18 mouse cellular contexts compared by ENCODE assay signal in the genomic region with DNA sequence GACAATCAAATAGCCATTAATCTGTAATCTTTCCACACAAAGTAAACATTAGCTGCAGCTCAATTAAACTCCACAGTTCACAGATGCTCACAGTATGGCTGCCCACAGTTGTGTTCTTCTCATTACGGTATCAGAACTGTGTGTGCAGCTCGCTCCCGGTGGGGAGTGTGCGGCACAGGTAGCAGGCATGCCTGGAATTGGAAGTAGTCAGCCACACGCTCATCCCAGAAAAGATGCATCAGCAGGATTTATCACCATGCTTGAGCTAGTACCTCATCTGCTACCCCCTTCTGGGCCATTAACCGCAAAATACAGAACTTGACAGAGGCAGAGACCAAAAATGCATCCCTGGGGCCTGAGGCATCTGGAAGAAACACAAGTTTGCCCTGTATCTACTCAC.
"Had no signal": no experiment of that assay in that cellular context is flagged by ENCODE, and none has a peak within 500 bp of the region (broad histone marks: within the 10 kb centered on the region; RNA-seq: fewer than 3 reads in every experiment).

No protein-coding gene starts in this region.

- H3K4me2 ChIP-seq: liver, embryonic 15.5 days; lung, embryonic 15.5 days; midbrain, embryonic 11.5 days; midbrain, embryonic 13.5 days; midbrain, embryonic 15.5 days; stomach, embryonic 15.5 days had no signal

- H3K4me3 ChIP-seq: liver, embryonic 15.5 days; lung, embryonic 15.5 days; megakaryocyte, embryonic 14.5 days; midbrain, embryonic 13.5 days; midbrain, embryonic 15.5 days; stomach, embryonic 15.5 days had no signal

- H3K27me3 ChIP-seq: liver, embryonic 15.5 days; lung, embryonic 15.5 days; megakaryocyte, embryonic 14.5 days; midbrain, embryonic 13.5 days; midbrain, embryonic 15.5 days; stomach, embryonic 15.5 days had no signal

- ATAC-seq: liver, postnatal 0 days; lung, postnatal 0 days; midbrain, embryonic 13.5 days; midbrain, embryonic 15.5 days had no signal

- H3K9me3 ChIP-seq: liver, embryonic 15.5 days; lung, embryonic 15.5 days; midbrain, embryonic 15.5 days; stomach, embryonic 15.5 days had no signal

- H3K4me1 ChIP-seq: liver, embryonic 15.5 days; megakaryocyte, embryonic 14.5 days; midbrain, embryonic 13.5 days; midbrain, embryonic 15.5 days; stomach, embryonic 15.5 days had no signal

- DNase-seq: liver, postnatal 0 days; lung, adult 2 months; lung, postnatal 14 days; lung, postnatal 36 days; right cerebral cortex, postnatal 14 days; thymus, adult 2 months; thymus, postnatal 25 days; thymus, postnatal 4 days had no signal

- H3K9ac ChIP-seq: liver, embryonic 15.5 days; liver, postnatal 0 days; lung, embryonic 15.5 days; midbrain, embryonic 13.5 days; midbrain, embryonic 15.5 days; stomach, embryonic 15.5 days had no signal

- H3K27ac ChIP-seq: liver, embryonic 15.5 days; lung, embryonic 15.5 days; macrophage; midbrain, embryonic 13.5 days; midbrain, embryonic 15.5 days; stomach, embryonic 15.5 days; stomach, postnatal 0 days had no signal

- H3K36me3 ChIP-seq: liver, embryonic 15.5 days; lung, embryonic 15.5 days; midbrain, embryonic 13.5 days; midbrain, embryonic 15.5 days; stomach, embryonic 15.5 days had no signal
